Mouse (Mus musculus) heart, postnatal 0 days (tissue): Measurements from ENCODE around the gene Ubl3.

Source experiments
- CTCF ChIP-seq: IDR thresholded peaks from 2 replicates; pipeline ENCODE4 v1.5.1; 2016; ENCODE audit warnings: antibody characterized with exemption, control low read depth, low read depth
- EP300 ChIP-seq: IDR thresholded peaks from 2 replicates; pipeline ENCODE4 v1.6.1; 2016; ENCODE audit warnings: antibody characterized with exemption, low read depth

- TF ChIP-seq CTCF (no peak), EP300 (no peak)
Observed at GRCm38 (mm10) chr5:148554701-148555100, 2.1 kb upstream of the Ubl3 start.
